Mouse (Mus musculus): ENCODE data around the gene Brinp2.

DNA sequence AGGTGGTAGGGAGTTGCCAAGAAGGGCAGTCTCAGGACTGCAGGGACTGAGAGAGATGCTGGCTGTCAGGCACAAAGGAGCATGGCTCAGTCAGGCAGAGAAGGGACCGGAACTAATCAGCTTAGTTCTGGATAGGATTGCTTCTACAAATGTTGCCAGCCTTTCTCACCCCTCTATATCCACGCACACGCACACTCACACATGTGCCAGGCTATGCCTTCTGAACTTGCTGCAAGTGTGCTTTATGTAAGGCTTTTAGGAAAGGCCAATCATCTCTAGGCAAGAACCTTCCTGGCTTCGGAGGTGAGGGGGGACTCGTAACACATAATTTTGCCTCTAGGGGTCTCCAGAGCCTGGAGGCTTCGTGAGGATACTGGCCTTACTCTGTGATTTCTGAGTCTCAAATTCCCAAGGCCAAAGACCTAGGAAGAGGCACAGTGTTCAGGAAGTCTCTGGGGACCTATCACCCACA, 12.8 kb downstream of the Brinp2 start:
- TF ChIP-seq CTCF (IDR thresholded peaks at IDR 0.05; ENCODE audit: control insufficient read depth, insufficient read depth, low read length) (no peak), POLR2A (IDR thresholded peaks at IDR 0.05; ENCODE audit: borderline replicate concordance, control insufficient read depth, low read depth, low read length) (no peak)

Data from bone marrow, adult 2 months (tissue).